ENCODE assay signal across 15 mouse cellular contexts in genomic region chr16:28350624-28351023, GRCm38 (mm10).
"Had no signal": no experiment of that assay in that cellular context is flagged by ENCODE, and none has a peak within 500 bp of the region (broad histone marks: within the 10 kb centered on the region; RNA-seq: fewer than 3 reads in every experiment).

No protein-coding gene starts in this region.

- H3K4me2 ChIP-seq: liver, embryonic 11.5 days; liver, embryonic 15.5 days; midbrain, embryonic 11.5 days; midbrain, embryonic 15.5 days; neural tube, embryonic 12.5 days; stomach, embryonic 15.5 days had no signal

- H3K9ac ChIP-seq: liver, embryonic 15.5 days; midbrain, embryonic 15.5 days; neural tube, embryonic 12.5 days; stomach, embryonic 15.5 days had no signal

- H3K27me3 ChIP-seq: liver, embryonic 15.5 days; megakaryocyte, embryonic 14.5 days; midbrain, embryonic 15.5 days; neural tube, embryonic 12.5 days; stomach, embryonic 15.5 days had no signal

- H3K27ac ChIP-seq: layer of hippocampus, adult 2 months; limb, embryonic 10.5 days; liver, embryonic 15.5 days; macrophage; midbrain, embryonic 15.5 days; neural tube, embryonic 12.5 days; stomach, embryonic 15.5 days had no signal

- H3K9me3 ChIP-seq: limb, embryonic 10.5 days; liver, embryonic 15.5 days; megakaryocyte, embryonic 14.5 days; midbrain, embryonic 15.5 days; neural tube, embryonic 12.5 days; stomach, embryonic 15.5 days had no signal

- DNase-seq: kidney, adult 18-20 months; kidney, postnatal 10 days; kidney, postnatal 4 days; thymus, postnatal 36 days had no signal

- H3K36me3 ChIP-seq: limb, embryonic 10.5 days; liver, embryonic 15.5 days; midbrain, embryonic 15.5 days; neural tube, embryonic 12.5 days; stomach, embryonic 15.5 days had no signal

- ATAC-seq: lung, postnatal 0 days; midbrain, embryonic 15.5 days had no signal

- H3K4me1 ChIP-seq: limb, embryonic 10.5 days; liver, embryonic 15.5 days; megakaryocyte, embryonic 14.5 days; midbrain, embryonic 15.5 days; neural tube, embryonic 12.5 days; stomach, embryonic 15.5 days had no signal

- H3K4me3 ChIP-seq: layer of hippocampus, adult 2 months; limb, embryonic 10.5 days; liver, embryonic 15.5 days; megakaryocyte, embryonic 14.5 days; midbrain, embryonic 15.5 days; neural tube, embryonic 12.5 days; stomach, embryonic 15.5 days had no signal
